Mouse (Mus musculus) mouse trophoblast stem cell (cell line): Measurements from ENCODE around the gene Edn1.

Source experiments
- in situ Hi-C, 2 experiments: fragments of 300-500 bp; cut with MseI, MboI; formaldehyde crosslinking; loops; 2 replicates in 1 of 2; 3 replicates in 1 of 2; pipeline ENCODE4 v1.15.1; 2025

Edn1 gene

GRCm38 (mm10) chr13:42301161-42301721, at the start of gene Edn1:
TSS of gene Edn1 (plus strand) at chr13:42301476.
- in situ Hi-C loops: loop anchor here (10.0 kb wide), 1 partner anchor 284 kb away; no protein-coding TSS in a partner anchor

GRCm38 (mm10) chr13:42253821-42254220, 47.5 kb upstream of the Edn1 start:
- in situ Hi-C loops: no loop called here

- in situ Hi-C loops: no loop called here
Measured at GRCm38 (mm10) chr13:42255105-42255504, 46.2 kb upstream of the Edn1 start.

- in situ Hi-C loops: no loop called here
Measured at GRCm38 (mm10) chr13:42258422-42258821, 42.9 kb upstream of the Edn1 start.

GRCm38 (mm10) chr13:42260667-42261066, 40.6 kb upstream of the Edn1 start:
- in situ Hi-C loops: no loop called here

GRCm38 (mm10) chr13:42270051-42270450, 31.2 kb upstream of the Edn1 start:
- in situ Hi-C loops: no loop called here

GRCm38 (mm10) chr13:42276774-42277454, 24.4 kb upstream of the Edn1 start:
- in situ Hi-C loops: no loop called here

GRCm38 (mm10) chr13:42277751-42278150, 23.5 kb upstream of the Edn1 start:
- in situ Hi-C loops: no loop called here

- in situ Hi-C loops: no loop called here
Measured at GRCm38 (mm10) chr13:42285896-42286295, 15.4 kb upstream of the Edn1 start.

GRCm38 (mm10) chr13:42286768-42287167, 14.5 kb upstream of the Edn1 start:
- in situ Hi-C loops: no loop called here

GRCm38 (mm10) chr13:42292593-42292992, 8.7 kb upstream of the Edn1 start:
- in situ Hi-C loops: loop anchor here in 1 of 2 experiments (10.0 kb wide), 1 partner anchor 98 kb away; no protein-coding TSS in a partner anchor

- in situ Hi-C loops: loop anchor here in 1 of 2 experiments (10.0 kb wide), 1 partner anchor 104 kb away; no protein-coding TSS in a partner anchor
Measured at GRCm38 (mm10) chr13:42298302-42298701, 3.0 kb upstream of the Edn1 start.

- in situ Hi-C loops: loop anchor here in 1 of 2 experiments (10.0 kb wide), 1 partner anchor 104 kb away; no protein-coding TSS in a partner anchor
Measured at GRCm38 (mm10) chr13:42298766-42299165, 2.5 kb upstream of the Edn1 start.

- in situ Hi-C loops: loop anchor here (10.0 kb wide), 1 partner anchor 284 kb away; no protein-coding TSS in a partner anchor
Measured at GRCm38 (mm10) chr13:42300567-42300966, 709 bp upstream of the Edn1 start.

GRCm38 (mm10) chr13:42301961-42302861, 935 bp downstream of the Edn1 start:
- in situ Hi-C loops: loop anchor here (10.0 kb wide), 1 partner anchor 283 kb away; no protein-coding TSS in a partner anchor

GRCm38 (mm10) chr13:42303180-42303929, 2.1 kb downstream of the Edn1 start:
- in situ Hi-C loops: loop anchor here (10.0 kb wide), 1 partner anchor 281 kb away; no protein-coding TSS in a partner anchor

GRCm38 (mm10) chr13:42304139-42304538, 2.9 kb downstream of the Edn1 start:
- in situ Hi-C loops: loop anchor here (10.0 kb wide), 1 partner anchor 281 kb away; no protein-coding TSS in a partner anchor

- in situ Hi-C loops: loop anchor here (10.0 kb wide), 1 partner anchor 278 kb away; no protein-coding TSS in a partner anchor
Measured at GRCm38 (mm10) chr13:42306870-42307800, 5.9 kb downstream of the Edn1 start.

- in situ Hi-C loops: loop anchor here (10.0 kb wide), 1 partner anchor 276 kb away; no protein-coding TSS in a partner anchor
Measured at GRCm38 (mm10) chr13:42308368-42309103, 7.3 kb downstream of the Edn1 start.
